Mouse (Mus musculus): ENCODE data around the gene Palb2.

Palb2 gene

GRCm38 (mm10) chr7:122101014-122101746 is 31.6 kb downstream of the Palb2 start:
- DNase-seq (ENCODE audit: low read depth, low spot score): peak; percentile 42

- peak; percentile 87 for DNase-seq (ENCODE audit: low read depth, low spot score)
Observed at GRCm38 (mm10) chr7:122099222-122099621, 33.6 kb downstream of the Palb2 start.

- DNase-seq (ENCODE audit: low read depth, low spot score): no peak
Observed at GRCm38 (mm10) chr7:122098009-122098408, 34.8 kb downstream of the Palb2 start.

GRCm38 (mm10) chr7:122094564-122095330 is 38.0 kb downstream of the Palb2 start:
- peak; percentile 71 for DNase-seq (ENCODE audit: low read depth, low spot score)

GRCm38 (mm10) chr7:122087195-122087982 is 45.4 kb downstream of the Palb2 start:
- no peak for DNase-seq (ENCODE audit: low read depth, low spot score)

GRCm38 (mm10) chr7:122081071-122081470 is 51.7 kb downstream of the Palb2 start:
- no peak for DNase-seq (ENCODE audit: low read depth, low spot score)

- DNase-seq (ENCODE audit: low read depth, low spot score): no peak
Observed at GRCm38 (mm10) chr7:122079798-122080554, 52.8 kb downstream of the Palb2 start.

- no peak for DNase-seq (ENCODE audit: low read depth, low spot score)
Observed at GRCm38 (mm10) chr7:122074374-122074773, 58.4 kb downstream of the Palb2 start.

- no peak for DNase-seq (ENCODE audit: low read depth, low spot score)
Observed at GRCm38 (mm10) chr7:122067517-122068381, 65.0 kb downstream of the Palb2 start.

GRCm38 (mm10) chr7:122066945-122067516 is 65.8 kb downstream of the Palb2 start, which contains the start of the genes Ubfd1 and Ears2:
TSS of gene Ubfd1 (plus strand) at chr7:122067175.
TSS of gene Ears2 (minus strand) at chr7:122067263.
- peak; percentile 97 for DNase-seq (ENCODE audit: low read depth, low spot score)

- DNase-seq (ENCODE audit: low read depth, low spot score): no peak
Observed at GRCm38 (mm10) chr7:122066102-122066944, 66.5 kb downstream of the Palb2 start.

- DNase-seq (ENCODE audit: low read depth, low spot score): no peak
Observed at GRCm38 (mm10) chr7:122065656-122066055, 67.1 kb downstream of the Palb2 start.

All from ES-CJ7 (cell line).